Mouse (Mus musculus) neural tube, embryonic 11.5 days (tissue): ENCODE results near the gene Rcan2. TPM values are rescaled to one million over a fixed set of nuclear protein-coding genes. Genes with fewer than 3 reads are reported as not detected.

Source experiments
- ATAC-seq: fragments of 200-750 bp; cut with Nextera tagmentation; 2 replicates; pipeline ENCODE4 v1.8.0; 2017; ENCODE audit warnings: moderate number of reproducible peaks, mild to moderate bottlenecking, moderate TSS enrichment, moderate library complexity; ENCODE audit not compliant: insufficient read depth, low FRiP score, low TSS enrichment
- DNase-seq: peaks from one replicate; pipeline ENCODE4 v3.0.0-alpha.2; 2015; ENCODE audit warnings: low spot score
- H3K27ac ChIP-seq: fragments of 300-500 bp; sonication (generic); 2 replicates; pipeline ENCODE4 v1.5.1; 2014; ENCODE audit warnings: low read depth, mild to moderate bottlenecking, low read length
- H3K27me3 ChIP-seq: fragments of 300-500 bp; sonication (generic); 2 replicates; pipeline ENCODE4 v1.6.1; 2014; ENCODE audit warnings: mild to moderate bottlenecking, low read length, mixed read lengths; ENCODE audit not compliant: control insufficient read depth, insufficient read depth
- H3K36me3 ChIP-seq: fragments of 300-500 bp; sonication (generic); 2 replicates; pipeline ENCODE4 v1.6.1; 2014; ENCODE audit warnings: mild to moderate bottlenecking, low read length, moderate library complexity, mixed read lengths; ENCODE audit not compliant: control insufficient read depth, insufficient read depth
- H3K4me1 ChIP-seq: fragments of 300-500 bp; sonication (generic); 2 replicates; pipeline ENCODE4 v1.6.1; 2014; ENCODE audit warnings: low read length, mixed read lengths; ENCODE audit not compliant: control insufficient read depth, insufficient read depth
- H3K4me2 ChIP-seq: fragments of 300-500 bp; sonication (generic); 2 replicates; pipeline ENCODE4 v1.6.1; 2014; ENCODE audit warnings: low read depth, mild to moderate bottlenecking, moderate library complexity
- H3K4me3 ChIP-seq: fragments of 300-500 bp; sonication (generic); 2 replicates; pipeline ENCODE4 v1.5.1; 2014; ENCODE audit warnings: low read depth, low read length
- H3K9ac ChIP-seq: fragments of 300-500 bp; sonication (generic); 2 replicates; pipeline ENCODE4 v1.6.1; 2014; ENCODE audit warnings: mild to moderate bottlenecking, low read length
- H3K9me3 ChIP-seq: fragments of 300-500 bp; sonication (generic); 2 replicates; pipeline ENCODE4 v1.6.1; 2016; ENCODE audit warnings: low read length; ENCODE audit not compliant: control insufficient read depth
- WGBS: fragments of 180-500 bp; shearing (Covaris S2); extraction: QIAGEN DNeasy Blood & Tissue Kit; methylation state at CpG from one replicate; pipeline ENCODE4 v1.1.7; 2014; 5-methylcytosine and 5-hydroxymethylcytosine counted together
- polyA plus RNA-seq: library from polyadenylated mRNA; unstranded; fragments of >200 nt; fragmentation: Nextera tagmentation; extraction: Ambion mirVana; gene quantifications from 2 replicates; pipeline ENCODE4 v1.2.1, GENCODE M21; 2014

Rcan2 gene
- polyA plus RNA-seq, 1 experiment from 2014 or later = 19.7 TPM

DNA sequence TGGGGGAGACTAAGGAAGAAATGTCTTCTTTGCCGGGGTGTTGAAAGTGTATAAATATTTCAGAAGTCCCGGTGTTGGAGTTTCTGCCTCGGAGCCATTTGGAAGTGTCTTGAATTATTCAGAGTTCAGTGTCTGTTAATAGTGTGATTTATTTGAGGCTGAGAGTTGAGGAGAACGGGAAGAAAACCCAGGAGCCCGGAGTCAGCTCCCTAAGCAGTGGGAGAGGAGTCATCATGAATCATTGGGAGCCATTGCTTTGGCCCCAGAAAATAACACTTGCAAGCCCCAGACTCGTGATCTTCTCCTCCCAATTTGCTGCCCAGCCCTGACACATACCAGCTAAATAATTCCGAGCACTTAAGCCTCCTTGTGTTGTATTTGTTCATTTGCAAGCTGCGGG is 115.0 kb downstream of the Rcan2 start:
- 61% methylated on average over 8 of the region's 8 CpGs for WGBS

DNA sequence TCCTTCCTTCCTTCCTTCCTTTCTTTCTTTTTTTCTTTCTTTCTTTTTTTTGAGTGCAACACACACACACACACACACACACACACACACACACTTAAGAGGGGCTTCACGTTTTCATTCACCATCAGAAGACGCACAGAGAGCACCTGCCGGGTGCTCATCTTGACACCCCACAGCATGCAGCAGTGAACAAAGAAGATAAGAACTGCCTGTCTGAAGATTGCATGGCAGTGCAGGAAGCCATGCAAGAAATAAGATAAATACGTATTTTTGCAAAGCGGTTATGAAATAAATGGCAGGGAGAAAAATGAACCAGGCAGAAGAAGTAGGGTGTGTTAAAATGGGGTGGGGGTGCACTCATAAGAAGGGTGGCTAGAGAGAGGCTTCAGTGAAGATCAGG is 116.0 kb downstream of the Rcan2 start:
- Histone ChIP-seq H3K9ac (no peak overlapping the region), H3K4me3 (no peak overlapping the region), H3K36me3 (no peaks in the 10 kb centered on the region), H3K27me3 (no peaks in the 10 kb centered on the region), H3K9me3 (no peaks in the 10 kb centered on the region), H3K4me2 (no peak overlapping the region), H3K4me1 (no peaks in the 10 kb centered on the region), H3K27ac (no peak overlapping the region)
- ATAC-seq (no peak), DNase-seq (no peak)
- WGBS = 89% methylated on average over 5 of the region's 5 CpGs

More for the DNA sequence above, 115.0 kb downstream of the Rcan2 start:
- H3K27ac ChIP-seq = no peak overlapping the region
- DNase-seq (no peak), ATAC-seq (no peak)
- no peaks in the 10 kb centered on the region for H3K4me1 ChIP-seq
- no peaks in the 10 kb centered on the region for H3K27me3 ChIP-seq
- H3K9ac ChIP-seq = no peak overlapping the region
- H3K4me2 ChIP-seq = no peak overlapping the region
- H3K4me3 ChIP-seq = no peak overlapping the region
- H3K36me3 ChIP-seq = no peaks in the 10 kb centered on the region
- no peaks in the 10 kb centered on the region for H3K9me3 ChIP-seq

DNA sequence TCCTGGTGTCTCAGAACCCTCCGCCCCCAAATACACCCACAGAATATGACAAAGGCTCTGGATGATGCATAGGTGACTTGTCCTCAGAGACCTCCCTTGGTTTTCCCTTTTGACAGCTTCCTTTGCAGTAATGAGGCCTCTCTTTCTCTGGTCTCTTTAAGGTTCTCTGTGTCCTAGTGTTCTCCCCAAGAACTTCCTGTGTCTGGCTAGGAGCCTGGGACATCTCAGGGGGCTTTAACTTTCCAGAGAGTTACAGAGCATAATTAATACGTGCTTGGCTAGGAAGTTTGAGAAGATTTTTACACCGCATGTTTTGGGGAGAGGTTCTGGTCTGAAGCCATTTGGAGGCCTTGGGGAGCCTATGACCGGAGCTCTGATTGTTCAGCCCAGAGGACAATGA is 128.7 kb downstream of the Rcan2 start:
- Histone ChIP-seq H3K9ac (no peak overlapping the region), H3K36me3 (no peaks in the 10 kb centered on the region), H3K4me3 (no peak overlapping the region), H3K4me2 (no peak overlapping the region), H3K9me3 (no peaks in the 10 kb centered on the region), H3K4me1 (no peaks in the 10 kb centered on the region), H3K27me3 (no peaks in the 10 kb centered on the region), H3K27ac (no peak overlapping the region)
- DNase-seq (no peak), ATAC-seq (no peak)
- WGBS = 94% methylated on average over 4 of the region's 4 CpGs

DNA sequence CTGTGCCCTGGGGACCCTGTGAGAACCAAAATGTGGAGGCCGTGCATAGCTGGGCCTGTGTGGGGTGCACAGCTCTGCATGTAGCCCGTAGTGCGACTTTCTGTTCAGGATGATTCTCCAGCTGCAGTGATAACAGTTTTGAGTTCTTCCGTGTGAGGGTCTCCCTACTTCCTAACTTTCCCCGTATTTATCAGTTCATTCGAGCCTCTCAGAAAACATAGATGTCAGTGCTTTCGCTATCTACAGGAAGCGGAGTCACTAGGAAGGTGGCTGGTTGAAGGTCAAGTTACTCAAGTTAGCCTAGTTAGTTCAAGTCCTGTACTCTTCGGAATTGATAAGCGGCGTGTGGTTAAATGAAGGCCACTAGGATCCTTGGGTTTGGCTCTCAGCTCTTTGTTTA is 130.6 kb downstream of the Rcan2 start:
- 96% methylated on average over 11 of the region's 11 CpGs for WGBS

DNA sequence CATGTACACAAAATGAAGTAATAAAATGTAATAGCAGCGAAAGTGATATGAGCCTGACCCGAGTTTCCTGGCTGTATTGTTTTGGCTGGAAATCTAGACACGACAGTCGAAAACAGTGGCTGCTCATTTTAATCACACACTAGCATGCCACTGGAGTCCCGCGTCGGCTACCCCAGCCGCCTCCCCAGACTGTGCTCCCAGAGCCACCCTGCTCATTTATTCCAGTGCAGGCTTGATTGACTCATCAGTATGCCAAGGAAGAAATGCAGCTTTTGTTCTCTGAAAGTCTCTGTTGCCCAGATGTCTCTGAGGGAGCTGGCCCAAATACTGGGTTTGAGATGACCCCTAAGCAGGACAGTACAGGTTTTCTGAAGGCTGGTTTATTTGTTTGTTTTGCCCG is 132.9 kb downstream of the Rcan2 start:
- no peaks in the 10 kb centered on the region for H3K9me3 ChIP-seq
- no peak overlapping the region for H3K27ac ChIP-seq
- H3K4me3 ChIP-seq = no peak overlapping the region
- H3K27me3 ChIP-seq = no peaks in the 10 kb centered on the region
- no peaks in the 10 kb centered on the region for H3K4me1 ChIP-seq
- H3K36me3 ChIP-seq = no peaks in the 10 kb centered on the region
- H3K4me2 ChIP-seq = no peak overlapping the region
- no peak overlapping the region for H3K9ac ChIP-seq
- DNase-seq (no peak), ATAC-seq (no peak)
- WGBS = 91% methylated on average over 9 of the region's 9 CpGs

More for the DNA sequence above, 130.6 kb downstream of the Rcan2 start:
- Histone ChIP-seq H3K4me3 (no peak overlapping the region), H3K9me3 (no peaks in the 10 kb centered on the region), H3K4me1 (no peaks in the 10 kb centered on the region), H3K27ac (no peak overlapping the region), H3K36me3 (no peaks in the 10 kb centered on the region), H3K4me2 (no peak overlapping the region), H3K9ac (no peak overlapping the region), H3K27me3 (no peaks in the 10 kb centered on the region)
- no peak for ATAC-seq
- DNase-seq = no peak

DNA sequence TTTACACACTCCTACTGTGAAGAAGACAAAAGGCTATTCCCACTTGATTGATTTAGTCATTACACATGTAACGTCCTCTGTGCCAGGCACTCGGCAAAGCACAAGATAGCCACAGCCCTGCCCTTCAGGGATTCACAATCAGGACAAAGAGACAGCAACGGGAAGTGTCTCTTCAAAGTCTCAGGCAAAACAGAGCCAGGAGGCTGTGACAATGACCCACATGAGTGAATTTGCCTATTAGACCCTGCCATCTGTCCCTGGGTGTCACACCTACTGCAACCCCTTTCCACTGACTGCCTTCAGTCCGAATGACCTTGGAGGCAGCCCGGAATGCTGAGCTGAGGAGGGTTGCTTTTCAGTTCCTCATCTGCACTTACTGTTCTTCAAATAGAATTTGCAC is 151.1 kb downstream of the Rcan2 start:
- peak; percentile 58 for DNase-seq
- Histone ChIP-seq H3K27me3 (no peaks in the 10 kb centered on the region), H3K27ac (peak overlapping the region; percentile 74), H3K4me1 (0 out of 2 replicates have a peak, but pooled peaks cover 5% of the 10 kb centered on the region), H3K4me3 (no peak overlapping the region), H3K9me3 (no peaks in the 10 kb centered on the region), H3K4me2 (no peak overlapping the region), H3K36me3 (no peaks in the 10 kb centered on the region), H3K9ac (peak overlapping the region; percentile 40)
- ATAC-seq = peak; percentile 71
- WGBS = 13% methylated on average over 5 of the region's 5 CpGs

DNA sequence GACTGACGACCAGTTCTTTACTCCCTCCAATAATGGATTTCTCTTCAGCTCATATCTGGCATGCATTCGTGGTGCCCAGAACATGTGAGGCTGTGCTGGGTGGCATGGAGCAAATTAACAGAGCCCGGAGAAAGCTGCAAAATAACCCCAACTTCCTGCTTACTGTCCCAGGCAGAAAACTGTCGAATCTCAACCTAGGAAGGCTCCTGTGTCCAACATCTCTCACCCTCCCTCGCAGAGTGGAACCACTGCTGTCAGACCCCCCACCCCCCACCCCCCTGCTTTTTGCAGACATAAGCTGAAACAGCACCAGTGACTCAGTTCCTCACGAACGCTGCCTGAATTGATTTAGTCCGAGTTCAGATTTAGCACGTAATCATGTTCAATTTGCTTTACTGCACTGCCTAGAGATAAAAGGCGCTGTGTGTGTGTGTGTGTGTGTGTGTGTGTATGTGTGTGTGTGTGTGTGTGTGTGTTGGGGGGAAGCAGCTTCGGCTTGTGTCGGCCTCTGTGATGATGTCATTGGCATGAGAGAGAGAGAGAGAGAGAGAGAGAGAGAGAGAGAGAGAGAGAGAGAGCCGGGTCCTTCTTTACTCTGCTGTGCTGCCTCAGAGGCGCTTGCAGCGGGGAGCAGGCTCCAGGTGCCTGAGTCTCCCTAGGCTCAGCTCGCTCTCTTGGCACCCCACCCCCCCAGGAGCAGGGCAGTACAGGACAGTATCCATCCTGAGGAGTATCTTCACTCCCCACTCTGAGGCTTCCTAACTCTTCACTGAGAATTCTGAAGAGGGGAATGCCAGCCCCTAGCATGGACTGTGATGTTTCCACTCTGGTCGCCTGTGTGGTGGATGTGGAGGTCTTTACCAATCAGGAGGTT is 151.7 kb downstream of the Rcan2 start:
- H3K4me3 ChIP-seq = no peak overlapping the region
- H3K9ac ChIP-seq = peak overlapping the region; percentile 40
- H3K4me1 ChIP-seq = 0 out of 2 replicates have a peak, but pooled peaks cover 5% of the 10 kb centered on the region
- no peaks in the 10 kb centered on the region for H3K36me3 ChIP-seq
- peak overlapping the region; percentile 17; the same call in 1 of the 2 replicates for H3K4me2 ChIP-seq
- DNase-seq (peak; percentile 26), ATAC-seq (peak; percentile 82)
- no peaks in the 10 kb centered on the region for H3K9me3 ChIP-seq
- no peaks in the 10 kb centered on the region for H3K27me3 ChIP-seq
- WGBS = 43% methylated on average over 17 of the region's 17 CpGs
- peak overlapping the region; percentile 74 for H3K27ac ChIP-seq

DNA sequence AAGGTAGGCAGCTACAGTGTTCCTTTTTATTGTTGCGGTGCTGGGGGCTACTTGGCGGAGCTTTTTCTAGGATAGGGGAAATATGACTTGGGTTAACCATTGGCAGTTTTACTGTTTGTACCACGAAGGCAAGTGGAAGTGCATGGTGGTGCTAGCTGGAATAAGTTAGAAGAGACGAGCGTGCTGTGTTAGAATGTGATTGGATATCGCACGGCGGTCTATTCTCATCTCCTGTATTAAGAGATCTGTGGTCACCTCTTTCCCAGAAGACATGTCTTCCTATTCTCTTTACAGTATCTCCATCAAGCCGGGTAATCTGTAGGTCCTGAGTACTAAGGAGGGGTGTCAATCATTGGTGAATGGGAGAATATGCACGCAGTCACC is 152.4 kb downstream of the Rcan2 start:
- H3K9ac ChIP-seq = no peak overlapping the region

DNA sequence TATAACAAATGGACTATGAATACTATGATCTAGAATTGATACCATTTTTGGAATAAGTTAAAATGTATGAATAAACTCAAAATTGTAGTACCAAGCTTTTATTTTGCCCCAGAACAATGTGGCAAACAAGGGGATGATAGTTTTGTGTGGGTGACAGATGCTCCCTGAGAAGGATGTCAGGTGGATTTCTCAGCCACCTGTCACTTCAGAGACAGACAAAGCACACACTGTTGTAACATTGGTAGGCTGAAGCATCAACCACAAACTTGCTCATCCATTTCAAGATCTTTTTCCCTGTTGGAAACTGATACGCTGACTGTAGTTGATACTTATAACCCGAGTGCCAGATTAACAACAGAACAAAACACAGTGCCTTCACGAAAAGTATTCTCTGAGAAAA is 158.6 kb downstream of the Rcan2 start:
- H3K27me3 ChIP-seq = no peaks in the 10 kb centered on the region
- H3K36me3 ChIP-seq = no peaks in the 10 kb centered on the region
- H3K4me2 ChIP-seq = no peak overlapping the region
- H3K9ac ChIP-seq = no peak overlapping the region
- no peak overlapping the region for H3K4me3 ChIP-seq
- no peaks in the 10 kb centered on the region for H3K9me3 ChIP-seq
- H3K4me1 ChIP-seq = no peaks in the 10 kb centered on the region
- DNase-seq = no peak
- no peak overlapping the region for H3K27ac ChIP-seq
- WGBS = 95% methylated on average over 3 of the region's 3 CpGs
- no peak for ATAC-seq

More for the DNA sequence above, 152.4 kb downstream of the Rcan2 start:
- H3K27ac ChIP-seq = no peak overlapping the region
- ATAC-seq (no peak), DNase-seq (no peak)
- WGBS = 85% methylated on average over 10 of the region's 10 CpGs
- 0 out of 2 replicates have a peak, but pooled peaks cover 5% of the 10 kb centered on the region for H3K4me1 ChIP-seq
- H3K4me2 ChIP-seq = peak overlapping the region; percentile 17; the same call in 1 of the 2 replicates
- no peaks in the 10 kb centered on the region for H3K36me3 ChIP-seq
- no peak overlapping the region for H3K4me3 ChIP-seq
- no peaks in the 10 kb centered on the region for H3K27me3 ChIP-seq
- no peaks in the 10 kb centered on the region for H3K9me3 ChIP-seq
